Mouse (Mus musculus) midbrain, embryonic 14.5 days (tissue): ENCODE data around the gene Dnajc6. TPM values are rescaled to one million over a fixed set of nuclear protein-coding genes. Genes with fewer than 3 reads are reported as not detected.

Source experiments
- ATAC-seq: fragments of 200-750 bp; cut with Nextera tagmentation; 2 replicates; pipeline ENCODE4 v1.8.0; 2017; ENCODE audit warnings: moderate number of reproducible peaks, moderate library complexity; ENCODE audit not compliant: low FRiP score, low TSS enrichment
- DNase-seq: peaks from one replicate; pipeline ENCODE4 v3.0.0-alpha.2; 2015
- H3K27ac ChIP-seq: fragments of 300-500 bp; sonication (generic); replicated peaks from 2 replicates; pipeline ENCODE4 v1.5.1; 2014; ENCODE audit warnings: mild to moderate bottlenecking, low read depth, low read length, moderate library complexity
- H3K27me3 ChIP-seq: fragments of 300-500 bp; sonication (generic); 2 replicates; pipeline ENCODE4 v1.6.1; 2014; ENCODE audit warnings: low read length, control low read depth, mixed read lengths; ENCODE audit not compliant: control insufficient read depth, insufficient read depth
- H3K36me3 ChIP-seq: fragments of 300-500 bp; sonication (generic); 2 replicates; pipeline ENCODE4 v1.6.1; 2014; ENCODE audit warnings: low read length, control low read depth; ENCODE audit not compliant: control insufficient read depth, insufficient read depth
- H3K4me1 ChIP-seq: fragments of 300-500 bp; sonication (generic); 2 replicates; pipeline ENCODE4 v1.6.1; 2014; ENCODE audit warnings: mild to moderate bottlenecking, antibody characterized with exemption, low read length, control low read depth; ENCODE audit not compliant: control insufficient read depth, insufficient read depth
- H3K4me2 ChIP-seq: fragments of 300-500 bp; sonication (generic); 2 replicates; pipeline ENCODE4 v1.6.1; 2014; ENCODE audit warnings: mild to moderate bottlenecking, low read length, moderate library complexity
- H3K4me3 ChIP-seq: fragments of 300-500 bp; sonication (generic); replicated peaks from 2 replicates; pipeline ENCODE4 v1.5.1; 2014; ENCODE audit warnings: low read depth, low read length
- H3K9ac ChIP-seq: fragments of 300-500 bp; sonication (generic); replicated peaks from 2 replicates; pipeline ENCODE4 v1.6.1; 2014; ENCODE audit warnings: mild to moderate bottlenecking, low read length, moderate library complexity
- H3K9me3 ChIP-seq: fragments of 300-500 bp; sonication (generic); 2 replicates; pipeline ENCODE4 v1.6.1; 2016; ENCODE audit warnings: low read length, control low read depth, mixed read lengths; ENCODE audit not compliant: control insufficient read depth
- WGBS: fragments of 180-500 bp; shearing (Covaris S2); extraction: QIAGEN DNeasy Blood & Tissue Kit; methylation state at CpG from one replicate; pipeline ENCODE4 v1.1.7; 2014; 5-methylcytosine and 5-hydroxymethylcytosine counted together
- polyA plus RNA-seq: library from polyadenylated mRNA; unstranded; fragments of >200 nt; fragmentation: Nextera tagmentation; extraction: Ambion mirVana; gene quantifications from 2 replicates; pipeline ENCODE4 v1.2.1, GENCODE M21; 2014

Dnajc6 gene
- polyA plus RNA-seq, 1 experiment from 2014 or later, result 55.0 TPM

DNA sequence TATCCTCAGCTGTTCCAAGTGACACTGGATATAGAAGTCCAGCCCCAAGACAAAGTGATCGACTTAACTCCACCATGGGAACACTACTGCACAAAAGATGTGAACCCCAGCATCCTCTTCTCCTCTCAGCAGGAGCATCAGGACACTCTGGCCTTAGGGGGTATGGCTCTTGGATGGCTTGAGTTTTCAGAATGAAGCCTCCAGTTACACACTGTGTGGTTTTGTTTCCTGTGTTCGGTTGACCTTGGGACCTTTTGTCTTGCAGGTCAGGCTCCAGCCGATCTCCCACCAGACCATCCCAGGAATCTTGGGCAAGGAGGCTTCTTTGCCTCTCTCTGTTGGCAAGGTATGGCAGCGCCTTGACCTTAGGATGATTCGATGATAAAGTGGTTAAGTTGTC lies 120.1 kb downstream of the Dnajc6 start:
- H3K27me3 ChIP-seq, result no peaks in the 10 kb centered on the region
- no peaks in the 10 kb centered on the region for H3K9me3 ChIP-seq
- H3K4me1 ChIP-seq, result no peaks in the 10 kb centered on the region
- 90% methylated on average over 5 of the region's 5 CpGs for WGBS
- DNase-seq (no peak), ATAC-seq (no peak)
- no peak overlapping the region for H3K4me2 ChIP-seq
- peaks cover 52% of the 10 kb centered on the region for H3K36me3 ChIP-seq
- no peak overlapping the region for H3K27ac ChIP-seq
- H3K9ac ChIP-seq, result no peak overlapping the region
- no peak overlapping the region for H3K4me3 ChIP-seq

- H3K4me2 ChIP-seq, result no peak overlapping the region
- peaks cover 56% of the 10 kb centered on the region for H3K36me3 ChIP-seq
- DNase-seq (no peak), ATAC-seq (no peak)
- no peaks in the 10 kb centered on the region for H3K9me3 ChIP-seq
- no peak overlapping the region for H3K4me3 ChIP-seq
- H3K4me1 ChIP-seq, result no peaks in the 10 kb centered on the region
- H3K27me3 ChIP-seq, result no peaks in the 10 kb centered on the region
- 71% methylated on average over 2 of the region's 2 CpGs for WGBS
- H3K27ac ChIP-seq, result no peak overlapping the region
- no peak overlapping the region for H3K9ac ChIP-seq
These were observed 121.3 kb downstream of the Dnajc6 start for GRCm38 (mm10) chr4:101617742-101618141.

DNA sequence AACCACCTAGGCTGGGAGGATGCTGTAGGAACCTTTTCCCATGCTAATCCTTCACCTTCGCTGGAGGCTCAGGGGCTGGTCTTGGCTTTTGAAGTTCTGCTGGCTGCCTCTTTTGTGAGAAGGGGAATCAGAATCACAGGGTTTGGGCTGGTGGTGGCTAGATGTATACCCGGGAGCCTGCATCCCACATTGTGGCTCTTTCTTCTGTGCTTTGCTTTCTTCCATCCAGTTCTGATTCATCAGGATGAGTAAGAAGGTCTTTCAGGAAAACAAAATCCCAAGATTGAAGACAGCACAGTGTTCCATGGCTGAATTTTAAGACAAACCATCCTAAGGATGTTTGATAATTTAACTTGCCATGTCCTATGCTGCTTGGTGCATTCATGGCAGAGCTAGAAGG lies 123.8 kb downstream of the Dnajc6 start:
- peaks cover 47% of the 10 kb centered on the region for H3K36me3 ChIP-seq
- no peak overlapping the region for H3K27ac ChIP-seq
- no peak overlapping the region for H3K4me3 ChIP-seq
- DNase-seq (no peak), ATAC-seq (no peak)
- H3K4me1 ChIP-seq, result no peaks in the 10 kb centered on the region
- 54% methylated on average over 2 of the region's 2 CpGs for WGBS
- H3K9me3 ChIP-seq, result no peaks in the 10 kb centered on the region
- no peak overlapping the region for H3K9ac ChIP-seq
- no peaks in the 10 kb centered on the region for H3K27me3 ChIP-seq
- no peak overlapping the region for H3K4me2 ChIP-seq

DNA sequence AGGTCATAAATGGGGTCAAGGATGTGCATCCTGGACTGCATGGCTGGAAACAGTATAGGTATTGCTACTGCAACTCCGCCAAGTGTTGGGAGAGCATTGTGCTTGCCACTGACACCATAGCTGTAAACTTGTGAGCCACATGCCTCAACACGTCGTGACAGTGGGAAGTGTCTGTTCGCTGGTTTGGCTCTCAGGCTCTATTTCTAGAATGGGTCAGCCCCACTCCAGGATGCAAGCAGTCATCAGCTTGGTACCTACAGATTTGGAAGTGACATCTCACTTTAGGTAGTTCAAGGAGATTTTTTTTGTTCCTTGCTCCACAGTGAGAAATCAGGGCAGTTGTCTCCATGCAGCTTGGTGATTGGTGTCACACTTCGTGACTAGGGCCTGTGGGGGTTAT lies 124.8 kb downstream of the Dnajc6 start:
- DNase-seq (no peak), ATAC-seq (no peak)
- WGBS, result 91% methylated on average over 5 of the region's 5 CpGs
- Histone ChIP-seq H3K4me3 (no peak overlapping the region), H3K4me1 (no peaks in the 10 kb centered on the region), H3K9ac (no peak overlapping the region), H3K36me3 (peaks cover 37% of the 10 kb centered on the region), H3K9me3 (no peaks in the 10 kb centered on the region), H3K27ac (no peak overlapping the region), H3K4me2 (no peak overlapping the region), H3K27me3 (no peaks in the 10 kb centered on the region)

DNA sequence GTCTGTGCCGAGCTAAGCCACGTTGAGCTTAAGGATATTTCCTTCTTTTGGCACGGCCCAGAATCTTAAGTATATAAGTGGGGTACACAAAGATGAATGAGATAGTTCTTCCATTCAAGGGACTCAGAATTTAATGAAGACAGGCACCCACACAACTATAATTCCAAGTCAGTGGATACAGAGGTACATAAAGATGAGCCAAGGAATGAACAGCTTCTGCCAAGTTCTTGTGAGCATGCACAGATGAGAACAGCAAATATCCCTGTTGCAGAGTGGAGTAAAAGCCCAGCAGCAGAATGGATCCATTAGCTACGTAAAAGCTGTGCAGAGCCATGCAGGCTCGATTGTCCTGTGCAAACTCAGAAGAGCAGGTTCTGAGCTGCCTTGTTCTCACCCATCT lies 128.8 kb downstream of the Dnajc6 start:
- DNase-seq, result no peak
- H3K9me3 ChIP-seq, result no peaks in the 10 kb centered on the region
- WGBS, result 90% methylated on average over 5 of the region's 5 CpGs
- H3K4me2 ChIP-seq, result no peak overlapping the region
- no peak overlapping the region for H3K9ac ChIP-seq
- H3K4me3 ChIP-seq, result no peak overlapping the region
- H3K27ac ChIP-seq, result no peak overlapping the region
- ATAC-seq, result no peak
- no peaks in the 10 kb centered on the region for H3K4me1 ChIP-seq
- H3K27me3 ChIP-seq, result no peaks in the 10 kb centered on the region
- peaks cover 36% of the 10 kb centered on the region for H3K36me3 ChIP-seq

GRCm38 (mm10) chr4:101635596-101635995 lies 139.1 kb downstream of the Dnajc6 start:
- Histone ChIP-seq H3K4me2 (no peak overlapping the region), H3K27me3 (no peaks in the 10 kb centered on the region), H3K27ac (no peak overlapping the region), H3K4me1 (no peaks in the 10 kb centered on the region), H3K9me3 (no peaks in the 10 kb centered on the region), H3K9ac (no peak overlapping the region), H3K36me3 (peaks cover 59% of the 10 kb centered on the region), H3K4me3 (no peak overlapping the region)
- DNase-seq, result no peak
- no peak for ATAC-seq
- 84% methylated on average over 2 of the region's 2 CpGs for WGBS

- no peaks in the 10 kb centered on the region for H3K9me3 ChIP-seq
- DNase-seq, result no peak
- no peak overlapping the region for H3K9ac ChIP-seq
- WGBS, result 91% methylated on average over 1 of the region's 1 CpGs
- H3K4me1 ChIP-seq, result no peaks in the 10 kb centered on the region
- H3K4me2 ChIP-seq, result no peak overlapping the region
- no peaks in the 10 kb centered on the region for H3K27me3 ChIP-seq
- ATAC-seq, result no peak
- no peak overlapping the region for H3K27ac ChIP-seq
- H3K4me3 ChIP-seq, result no peak overlapping the region
- peaks cover 62% of the 10 kb centered on the region for H3K36me3 ChIP-seq
These were observed 141.0 kb downstream of the Dnajc6 start for GRCm38 (mm10) chr4:101637472-101637871.

- Histone ChIP-seq H3K36me3 (peaks cover 45% of the 10 kb centered on the region), H3K27ac (no peak overlapping the region), H3K4me3 (no peak overlapping the region), H3K9ac (no peak overlapping the region), H3K4me2 (no peak overlapping the region), H3K27me3 (no peaks in the 10 kb centered on the region), H3K9me3 (no peaks in the 10 kb centered on the region), H3K4me1 (no peaks in the 10 kb centered on the region)
- ATAC-seq (no peak), DNase-seq (no peak)
- 92% methylated on average over 5 of the region's 5 CpGs for WGBS
These were observed 144.2 kb downstream of the Dnajc6 start for GRCm38 (mm10) chr4:101640631-101641030.

DNA sequence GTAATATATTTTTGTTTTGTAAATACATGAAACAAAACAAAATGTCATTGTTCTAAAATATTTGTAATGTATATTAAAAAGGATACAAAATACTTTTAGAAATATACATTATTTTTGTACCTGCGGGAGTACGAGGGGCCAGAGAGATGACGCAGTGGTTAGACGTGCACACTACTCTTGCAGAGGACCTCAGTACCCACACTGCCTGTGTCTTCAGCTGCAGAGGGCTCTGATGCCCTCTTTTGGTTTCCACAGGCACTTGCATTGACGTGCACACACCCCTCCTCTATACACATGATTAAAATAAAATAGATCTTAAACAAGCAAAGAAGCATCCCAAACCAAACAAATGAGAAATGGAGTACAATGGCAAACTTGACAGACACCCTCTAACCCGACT lies 146.3 kb downstream of the Dnajc6 start:
- WGBS, result 82% methylated on average over 6 of the region's 6 CpGs
- DNase-seq (no peak), ATAC-seq (no peak)
- Histone ChIP-seq H3K9ac (no peak overlapping the region), H3K4me3 (no peak overlapping the region), H3K9me3 (no peaks in the 10 kb centered on the region), H3K36me3 (peaks cover 26% of the 10 kb centered on the region), H3K27ac (no peak overlapping the region), H3K27me3 (no peaks in the 10 kb centered on the region), H3K4me2 (no peak overlapping the region), H3K4me1 (0 out of 2 replicates have a peak, but pooled peaks cover 5% of the 10 kb centered on the region)
